Mouse (Mus musculus) stomach, postnatal 0 days (tissue): ENCODE results near the gene Il4ra. TPM values are rescaled to one million over a fixed set of nuclear protein-coding genes. Genes with fewer than 3 reads are reported as not detected.

ENCODE experiments used
- ATAC-seq: fragments of 200-750 bp; cut with Nextera tagmentation; 2 replicates; pipeline ENCODE4 v1.8.0; 2017; ENCODE audit not compliant: low FRiP score, low TSS enrichment
- DNase-seq: peaks from one replicate; pipeline ENCODE4 v3.0.0-alpha.2; 2016; ENCODE audit warnings: low spot score
- H3K27ac ChIP-seq: fragments of 300-500 bp; sonication (generic); replicated peaks from 2 replicates; pipeline ENCODE4 v1.5.1; 2014; ENCODE audit warnings: mild to moderate bottlenecking, control low read depth
- H3K27me3 ChIP-seq: fragments of 300-500 bp; sonication (generic); 2 replicates; pipeline ENCODE4 v1.6.1; 2014; ENCODE audit warnings: low read length; ENCODE audit not compliant: control insufficient read depth, insufficient read depth
- H3K36me3 ChIP-seq: fragments of 300-500 bp; sonication (generic); 2 replicates; pipeline ENCODE4 v1.6.1; 2014; ENCODE audit warnings: low read length, mixed read lengths; ENCODE audit not compliant: control insufficient read depth, insufficient read depth
- H3K4me1 ChIP-seq: fragments of 300-500 bp; sonication (generic); replicated peaks from 2 replicates; pipeline ENCODE4 v1.6.1; 2014; ENCODE audit warnings: antibody characterized with exemption; ENCODE audit not compliant: control insufficient read depth, insufficient read depth
- H3K4me2 ChIP-seq: fragments of 300-500 bp; sonication (generic); replicated peaks from 2 replicates; pipeline ENCODE4 v1.6.1; 2014; ENCODE audit warnings: low read depth, mild to moderate bottlenecking, control low read depth, moderate library complexity
- H3K4me3 ChIP-seq: fragments of 300-500 bp; sonication (generic); 2 replicates; pipeline ENCODE4 v1.5.1; 2014; ENCODE audit warnings: low read depth, low read length, control low read depth
- H3K9ac ChIP-seq: fragments of 300-500 bp; sonication (generic); 2 replicates; pipeline ENCODE4 v1.6.1; 2014; ENCODE audit warnings: mild to moderate bottlenecking, low read length, control low read depth, mixed read lengths
- H3K9me3 ChIP-seq: fragments of 300-500 bp; sonication (generic); 2 replicates; pipeline ENCODE4 v1.6.1; 2016; ENCODE audit warnings: low read length; ENCODE audit not compliant: control insufficient read depth
- CTCF ChIP-seq: IDR thresholded peaks from 2 replicates; pipeline ENCODE4 v1.5.1; 2016; ENCODE audit warnings: antibody characterized with exemption, low read depth, mild to moderate bottlenecking, moderate library complexity
- EP300 ChIP-seq: optimal IDR thresholded peaks from 2 replicates; pipeline ENCODE3; 2016; ENCODE audit warnings: antibody characterized with exemption
- WGBS: fragments of 180-500 bp; shearing (Covaris S2); extraction: QIAGEN DNeasy Blood & Tissue Kit; methylation state at CpG from one replicate; pipeline ENCODE4 v1.1.7; 2014; 5-methylcytosine and 5-hydroxymethylcytosine counted together
- polyA plus RNA-seq: library from polyadenylated mRNA; unstranded; fragments of >200 nt; fragmentation: Nextera tagmentation; extraction: Ambion mirVana; gene quantifications from 2 replicates; pipeline ENCODE4 v1.2.1, GENCODE M21; 2015

Il4ra gene
- polyA plus RNA-seq, 1 experiment from 2014 or later = 13.4 TPM

- Histone ChIP-seq H3K9me3 (no peaks in the 10 kb centered on the region), H3K27ac (no peak overlapping the region), H3K4me2 (no peak overlapping the region), H3K36me3 (no peaks in the 10 kb centered on the region), H3K4me3 (no peak overlapping the region), H3K27me3 (no peaks in the 10 kb centered on the region), H3K9ac (no peak overlapping the region), H3K4me1 (no peaks in the 10 kb centered on the region)
- TF ChIP-seq EP300 (no peak), CTCF (no peak)
- no peak for ATAC-seq
- WGBS = 61% methylated on average over 4 of the region's 4 CpGs
- no peak for DNase-seq
Measured at GRCm38 (mm10) chr7:125599373-125599973, 47.6 kb downstream of the Il4ra start.

- DNase-seq = no peak
- Histone ChIP-seq H3K9ac (no peak overlapping the region), H3K36me3 (no peaks in the 10 kb centered on the region), H3K4me3 (no peak overlapping the region), H3K27me3 (no peaks in the 10 kb centered on the region), H3K4me2 (no peak overlapping the region), H3K9me3 (no peaks in the 10 kb centered on the region), H3K4me1 (no peaks in the 10 kb centered on the region), H3K27ac (no peak overlapping the region)
- WGBS = 61% methylated on average over 10 of the region's 10 CpGs
- TF ChIP-seq EP300 (no peak), CTCF (no peak)
- peak; percentile 49; the same call in 1 of the 2 replicates for ATAC-seq
Measured at GRCm38 (mm10) chr7:125600136-125600535, 48.2 kb downstream of the Il4ra start.

GRCm38 (mm10) chr7:125600612-125601279, 48.8 kb downstream of the Il4ra start:
- Histone ChIP-seq H3K4me3 (no peak overlapping the region), H3K27me3 (no peaks in the 10 kb centered on the region), H3K27ac (no peak overlapping the region), H3K4me1 (no peaks in the 10 kb centered on the region), H3K9me3 (no peaks in the 10 kb centered on the region), H3K36me3 (no peaks in the 10 kb centered on the region), H3K9ac (no peak overlapping the region), H3K4me2 (no peak overlapping the region)
- TF ChIP-seq CTCF (no peak), EP300 (no peak)
- no peak for ATAC-seq
- DNase-seq = no peak
- 37% methylated on average over 6 of the region's 6 CpGs for whole genome bisulfite sequencing

GRCm38 (mm10) chr7:125601280-125601670, 49.4 kb downstream of the Il4ra start:
- Histone ChIP-seq H3K27ac (no peak overlapping the region), H3K4me2 (no peak overlapping the region), H3K9me3 (no peaks in the 10 kb centered on the region), H3K27me3 (no peaks in the 10 kb centered on the region), H3K4me1 (no peaks in the 10 kb centered on the region), H3K36me3 (no peaks in the 10 kb centered on the region), H3K4me3 (no peak overlapping the region), H3K9ac (no peak overlapping the region)
- WGBS = 77% methylated on average over 6 of the region's 6 CpGs
- no peak for ATAC-seq
- DNase-seq = no peak
- no peak for TF ChIP-seq EP300
- no peak for TF ChIP-seq CTCF

- no peaks in the 10 kb centered on the region for H3K36me3 ChIP-seq
- ATAC-seq (no peak), DNase-seq (no peak)
- no peak overlapping the region for H3K9ac ChIP-seq
- H3K27ac ChIP-seq = no peak overlapping the region
- TF ChIP-seq CTCF = no peak
- no peak for TF ChIP-seq EP300
- no peak overlapping the region for H3K4me2 ChIP-seq
- 71% methylated on average over 11 of the region's 11 CpGs for WGBS
- H3K9me3 ChIP-seq = no peaks in the 10 kb centered on the region
- no peaks in the 10 kb centered on the region for H3K4me1 ChIP-seq
- H3K4me3 ChIP-seq = no peak overlapping the region
- no peaks in the 10 kb centered on the region for H3K27me3 ChIP-seq
Measured at GRCm38 (mm10) chr7:125601821-125602448, 50.0 kb downstream of the Il4ra start.

GRCm38 (mm10) chr7:125603185-125603631, 51.3 kb downstream of the Il4ra start, which contains the start of gene Il21r:
Il21r (plus strand) TSS chr7:125603429.
- 45% methylated on average over 11 of the region's 11 CpGs for whole genome bisulfite sequencing
- TF ChIP-seq CTCF (no peak), EP300 (no peak)

More at GRCm38 (mm10) chr7:125603185-125603631, 51.3 kb downstream of the Il4ra start, which contains the start of gene Il21r:
- H3K4me3 ChIP-seq = no peak within 1 kb of the TSS
- H3K9ac ChIP-seq = no peak within 1 kb of the TSS
- no peaks in the 10 kb centered on the region for H3K9me3 ChIP-seq
- no peaks in the 10 kb centered on the region for H3K36me3 ChIP-seq
- ATAC-seq (peak; percentile 38; the same call in 1 of the 2 replicates), DNase-seq (no peak)
- H3K27me3 ChIP-seq = no peaks in the 10 kb centered on the region
- H3K27ac ChIP-seq = no peak within 1 kb of the TSS
- H3K4me1 ChIP-seq = no peaks in the 10 kb centered on the region
- no peak within 1 kb of the TSS for H3K4me2 ChIP-seq
